Mouse (Mus musculus) c-Kit-positive CD71-positive TER-119-negative erythroid progenitor cells, embryonic 14.5 days (primary cell): ENCODE measurements around the gene Neurl3.

Experiments
- DNase-seq: peaks from one replicate; pipeline ENCODE4 v3.0.0-alpha.2; 2013; ENCODE audit warnings: low read depth

Gene Neurl3

DNA sequence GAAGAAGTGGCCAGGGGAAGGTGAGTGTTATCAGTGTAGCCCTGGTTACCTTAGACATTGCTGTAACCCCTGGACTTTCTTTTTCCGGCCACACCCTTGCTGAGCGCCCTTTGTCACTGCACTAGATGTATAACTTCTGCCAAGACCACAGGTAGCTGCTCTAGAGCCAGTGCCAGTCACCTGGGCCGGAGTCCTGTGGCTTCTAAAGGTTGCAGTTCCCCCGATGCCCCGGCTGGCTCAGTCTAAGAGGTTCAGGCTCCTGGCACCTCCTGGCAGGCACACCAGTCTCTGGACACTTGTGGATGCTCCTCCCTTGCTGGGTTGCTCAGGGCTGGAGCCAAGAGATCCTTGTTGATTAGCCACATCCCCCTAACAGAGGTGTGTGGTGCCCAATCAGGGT is at the start of gene Neurl3:
Neurl3 (minus strand) TSS at position 225 of the 400 bp plus-strand sequence.
- DNase-seq: no peak

DNA sequence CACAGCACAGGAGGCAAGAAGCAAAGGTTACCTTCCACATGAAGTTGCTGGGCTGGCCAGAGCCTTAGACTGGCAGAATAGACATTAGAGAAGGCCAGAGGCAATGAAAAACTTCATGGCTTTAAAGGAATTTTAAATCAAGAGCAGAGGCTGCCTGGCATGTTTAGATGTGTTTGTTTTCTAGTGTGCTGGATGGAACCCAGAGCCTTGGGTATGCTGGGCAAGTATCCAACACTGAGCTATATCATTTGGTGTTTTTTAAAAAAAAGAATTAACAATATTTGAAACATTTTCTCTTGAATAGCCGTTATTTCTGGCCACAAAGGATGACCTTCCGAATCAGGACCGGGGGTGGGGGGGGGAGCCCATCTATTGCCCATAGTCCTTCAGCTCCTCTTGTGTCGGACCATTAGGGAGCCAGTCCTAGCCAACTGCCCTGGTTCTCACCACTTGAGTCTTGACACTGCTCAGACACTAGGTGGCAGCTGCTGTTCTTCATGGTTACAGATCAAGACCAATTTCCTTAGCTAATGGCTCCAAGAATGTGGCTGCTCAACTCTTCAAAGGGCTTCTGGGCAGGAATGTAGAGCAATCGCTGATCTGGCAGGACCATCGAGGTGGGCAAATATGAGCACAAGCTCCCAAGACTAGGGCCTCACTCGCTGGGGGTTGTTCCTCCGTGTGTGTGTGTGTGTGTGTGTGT is 49.4 kb upstream of the Neurl3 start:
- DNase-seq: no peak

DNA sequence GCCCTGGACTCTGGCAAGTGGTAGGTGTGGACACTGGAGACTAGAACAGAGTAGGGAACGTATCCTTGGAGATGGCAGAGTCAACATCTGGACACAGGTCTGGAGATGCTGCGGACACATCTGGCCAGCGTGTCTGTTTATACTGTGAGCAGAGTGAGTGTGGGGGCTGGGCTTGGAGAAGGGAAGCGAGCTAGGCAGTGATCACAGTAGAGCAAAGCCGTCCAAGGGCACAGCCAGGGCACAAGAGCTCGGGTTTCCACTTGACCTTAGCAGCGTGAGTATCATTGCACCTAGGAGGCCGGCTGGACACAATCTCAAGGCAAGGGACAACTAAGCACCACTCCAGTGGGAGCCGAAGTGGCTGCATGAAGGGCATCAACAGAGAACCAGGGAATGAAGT is 48.6 kb upstream of the Neurl3 start:
- DNase-seq: no peak

DNA sequence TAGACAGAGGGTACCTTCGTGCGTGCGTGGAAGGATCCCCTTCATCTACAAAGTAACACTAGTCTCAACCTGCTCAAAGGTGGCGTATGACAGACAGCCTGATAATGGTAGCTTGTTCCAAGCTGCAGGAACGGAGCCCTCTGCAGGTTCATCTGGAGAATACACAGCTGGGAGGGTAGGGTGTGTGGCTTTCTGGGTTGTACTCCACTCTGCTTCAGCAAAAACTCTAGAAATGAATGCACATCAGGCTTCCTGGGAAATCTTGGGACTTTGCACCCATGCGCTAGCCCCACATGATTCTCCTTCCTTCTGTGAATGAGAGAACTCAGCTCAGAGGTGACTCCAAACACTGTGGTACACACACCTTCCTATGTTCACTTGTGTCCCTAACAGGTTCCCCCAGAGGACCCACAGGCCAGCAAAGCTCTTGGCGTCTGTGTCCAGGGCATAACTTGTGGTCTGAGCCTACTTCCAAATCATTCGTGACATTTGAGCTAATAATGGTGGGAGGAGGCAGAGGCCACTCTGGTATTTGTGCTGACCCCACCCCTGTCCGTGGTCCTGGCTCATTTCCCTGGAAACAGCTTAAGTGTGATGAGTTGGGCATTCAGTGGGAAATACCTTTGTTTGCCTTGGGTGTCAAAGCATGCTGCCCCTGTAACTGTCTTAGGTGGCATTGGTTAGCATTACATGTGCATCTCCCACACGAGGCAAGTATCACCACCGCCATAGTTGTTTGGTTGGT is 47.5 kb upstream of the Neurl3 start:
- no peak for DNase-seq

DNA sequence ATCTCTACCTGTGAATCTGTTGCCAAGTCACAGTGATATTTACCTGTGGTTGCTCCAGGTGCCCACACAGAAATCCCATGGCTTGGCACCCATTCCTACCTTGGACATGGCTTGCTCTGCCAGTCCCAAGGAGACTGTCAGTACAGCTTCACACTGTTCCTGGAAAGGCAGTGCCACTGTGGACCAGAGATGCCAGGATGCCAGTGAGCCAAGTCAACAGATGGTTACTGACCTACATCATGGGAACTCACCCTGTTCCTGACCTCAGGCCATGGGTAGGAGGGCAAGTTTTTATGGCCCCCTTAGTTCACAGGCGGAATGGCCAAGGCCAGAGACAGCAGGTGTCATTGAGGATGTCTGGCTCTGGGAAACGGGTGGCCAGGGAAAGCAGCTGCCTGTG is 46.7 kb upstream of the Neurl3 start:
- DNase-seq: no peak

DNA sequence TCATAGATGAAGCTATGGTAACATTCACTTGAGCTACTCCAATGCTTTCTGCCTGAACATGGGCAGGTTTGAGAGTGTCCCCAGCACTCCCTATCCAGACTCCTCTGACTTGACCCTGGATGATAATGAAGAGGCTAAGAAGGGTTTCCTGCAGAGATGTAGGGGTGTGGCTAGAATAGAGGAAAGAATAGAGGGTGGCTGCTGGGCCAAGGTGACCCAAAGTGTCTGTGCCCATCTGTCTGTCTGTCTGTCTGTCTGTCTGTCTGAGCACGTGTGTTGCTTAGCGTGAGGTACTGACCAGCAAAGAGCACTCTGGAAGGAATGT is 41.3 kb upstream of the Neurl3 start:
- DNase-seq: no peak

DNA sequence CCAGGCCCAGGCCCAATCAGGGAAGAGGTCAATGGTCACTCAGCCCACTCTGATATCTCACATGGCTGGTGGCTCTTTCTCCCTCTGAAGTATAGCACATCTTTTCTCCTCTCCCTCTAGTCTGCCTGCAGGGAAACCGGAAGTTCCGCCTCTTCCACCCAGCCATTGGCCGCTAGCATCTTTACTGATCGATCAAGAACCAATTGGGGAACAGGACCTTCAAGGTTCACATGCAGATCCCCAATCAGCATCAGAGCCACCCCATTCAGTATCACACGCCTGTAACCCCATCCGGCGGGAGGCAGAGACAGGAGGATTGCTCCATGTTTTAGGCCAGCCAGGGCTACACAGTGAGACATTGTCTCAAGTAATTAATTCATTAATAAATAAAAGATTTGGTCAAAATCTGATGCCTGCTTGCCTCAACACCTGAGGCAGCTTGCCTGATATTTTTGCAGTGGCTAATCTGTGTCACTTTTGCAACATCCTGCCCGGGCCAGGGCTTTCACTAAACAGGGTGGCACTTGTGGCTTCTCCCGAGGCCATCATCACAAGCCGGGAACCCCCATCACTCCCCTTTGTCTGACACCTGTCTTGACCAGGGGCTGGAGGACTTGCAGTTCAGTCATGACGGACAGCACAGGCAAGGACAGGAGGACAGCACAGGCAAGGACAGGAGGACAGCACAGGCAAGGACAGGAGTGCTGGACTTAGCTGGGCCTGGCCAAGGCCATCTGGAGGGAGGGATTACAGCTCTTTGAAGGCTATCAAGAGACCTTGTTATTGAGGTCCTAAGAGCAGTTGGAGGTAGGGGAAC is 40.7 kb upstream of the Neurl3 start:
- no peak for DNase-seq

DNA sequence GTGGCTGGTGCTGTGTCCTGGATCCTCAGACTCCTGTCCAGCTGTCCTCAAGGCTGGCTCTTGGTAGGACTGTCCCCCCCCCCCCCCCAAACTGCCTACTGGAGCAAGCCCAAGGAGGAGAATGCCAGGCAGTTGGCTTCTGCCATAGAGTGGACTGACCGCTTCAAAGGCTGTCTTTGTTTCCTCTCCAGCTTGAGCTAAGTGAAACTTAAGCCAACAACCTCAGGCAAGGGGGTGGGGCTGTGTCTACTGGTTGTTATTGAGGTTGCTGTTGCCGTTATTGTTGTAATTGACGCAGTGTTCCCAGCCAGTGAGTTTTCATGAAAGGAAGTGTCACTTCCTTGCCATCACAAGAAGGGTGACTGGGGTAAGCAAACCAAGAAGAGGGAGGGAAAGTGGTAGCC is 35.0 kb upstream of the Neurl3 start:
- no peak for DNase-seq

DNA sequence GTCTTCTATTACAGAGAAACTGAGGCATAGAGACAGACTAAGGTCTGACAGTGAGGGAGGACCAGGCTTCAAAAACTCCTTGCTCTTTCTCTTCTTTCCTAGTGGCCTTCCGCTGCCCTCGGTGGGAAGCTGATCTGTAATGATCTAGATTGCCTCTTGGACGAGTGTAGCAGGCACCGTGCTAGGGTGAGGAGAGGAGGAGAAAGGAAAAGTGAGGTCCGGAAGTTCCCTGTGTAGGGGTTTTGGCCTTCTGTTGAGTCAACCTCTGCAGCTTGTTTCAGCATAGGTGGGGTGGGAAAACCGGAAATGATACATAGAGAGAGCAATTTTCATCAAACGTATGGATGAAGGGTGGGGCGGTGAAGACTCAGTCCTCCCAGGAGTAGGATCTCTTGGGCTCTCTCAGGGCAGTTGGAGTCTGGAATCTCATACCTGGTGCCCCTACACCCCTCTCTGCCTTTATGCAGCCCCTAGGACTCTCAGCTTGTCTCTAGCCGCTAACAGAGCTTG is 34.5 kb upstream of the Neurl3 start:
- DNase-seq: no peak

DNA sequence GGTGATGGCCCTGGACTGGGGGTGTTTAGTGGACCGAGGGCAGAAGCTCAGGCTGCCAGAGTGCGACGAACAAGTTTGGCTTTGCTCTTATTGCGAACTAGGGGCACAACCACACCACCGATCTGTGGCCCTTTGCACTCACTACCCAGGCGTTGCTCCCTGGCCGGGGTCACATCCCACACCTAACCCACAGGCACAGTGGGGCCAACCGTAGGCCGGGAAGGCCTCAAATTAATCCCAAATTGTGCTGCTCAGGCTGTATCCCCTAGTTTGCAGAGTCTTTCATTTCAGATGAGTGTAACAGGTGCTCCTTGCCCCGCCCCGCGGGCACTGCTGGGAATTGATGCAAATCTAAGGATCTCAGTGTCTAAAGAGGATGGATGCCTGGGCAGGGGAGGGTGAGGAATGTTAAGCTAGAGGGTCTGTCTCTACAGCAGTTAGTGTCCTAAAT is 34.0 kb upstream of the Neurl3 start:
- no peak for DNase-seq

DNA sequence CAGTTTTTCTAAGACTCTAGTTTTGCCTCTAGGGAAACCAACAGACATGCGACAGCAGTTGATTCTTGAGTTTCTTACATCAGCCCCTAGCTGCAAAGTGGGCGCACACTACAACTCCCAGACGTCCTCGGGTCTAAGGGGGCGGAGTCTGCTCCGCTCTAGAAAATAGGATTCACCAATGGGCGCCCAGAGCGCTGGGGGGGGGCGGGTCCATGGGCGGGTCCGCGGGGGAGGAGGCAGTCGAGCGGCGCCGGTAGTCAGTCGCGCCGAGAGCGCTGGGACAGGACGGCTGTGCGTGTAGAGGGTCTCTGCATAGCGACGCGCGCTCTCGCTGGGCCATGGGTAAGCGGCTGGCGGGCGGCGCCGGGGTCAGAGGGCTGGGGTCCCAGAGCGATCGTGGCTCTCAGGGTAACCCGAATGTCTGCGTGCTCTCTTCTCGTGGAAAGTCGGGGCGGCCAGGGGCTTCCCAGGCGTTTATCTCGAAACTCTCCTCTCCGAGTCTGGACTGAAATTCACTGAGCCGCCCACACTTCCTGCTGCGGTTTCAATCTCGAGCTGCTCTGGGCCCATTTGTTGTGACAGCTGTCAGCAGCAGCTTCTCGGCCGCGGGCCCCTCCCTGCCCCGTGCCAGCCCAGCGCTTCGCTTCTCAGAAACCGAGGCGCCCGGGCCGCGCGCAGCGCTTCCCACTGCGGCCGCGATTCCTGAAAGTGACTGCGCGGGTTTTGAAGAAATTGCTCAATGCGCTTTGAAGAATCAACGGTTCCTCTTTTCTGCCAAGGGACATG is 33.2 kb upstream of the Neurl3 start, which contains the start of gene Arid5a:
Arid5a (plus strand) TSS at position 239 of the 786 bp plus-strand sequence.
- DNase-seq: peak; percentile 90

DNA sequence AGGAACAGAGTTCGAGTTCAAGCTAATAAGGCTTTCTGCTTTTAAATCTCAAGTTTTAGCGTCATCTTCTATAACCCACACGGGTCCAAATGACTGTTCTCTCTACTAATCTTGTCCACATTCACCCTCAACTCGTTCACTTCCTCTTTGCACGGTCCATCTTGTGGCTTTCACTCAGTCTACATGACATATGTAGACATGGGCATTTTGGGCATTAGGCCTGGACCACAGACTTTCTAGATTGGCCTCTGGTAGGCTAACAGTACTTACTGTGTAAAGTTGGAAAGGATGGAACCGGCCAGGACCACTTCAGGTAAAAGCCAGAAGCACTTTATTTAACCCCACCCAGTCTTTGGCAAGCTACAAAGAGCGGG is 32.6 kb upstream of the Neurl3 start:
- DNase-seq: no peak

DNA sequence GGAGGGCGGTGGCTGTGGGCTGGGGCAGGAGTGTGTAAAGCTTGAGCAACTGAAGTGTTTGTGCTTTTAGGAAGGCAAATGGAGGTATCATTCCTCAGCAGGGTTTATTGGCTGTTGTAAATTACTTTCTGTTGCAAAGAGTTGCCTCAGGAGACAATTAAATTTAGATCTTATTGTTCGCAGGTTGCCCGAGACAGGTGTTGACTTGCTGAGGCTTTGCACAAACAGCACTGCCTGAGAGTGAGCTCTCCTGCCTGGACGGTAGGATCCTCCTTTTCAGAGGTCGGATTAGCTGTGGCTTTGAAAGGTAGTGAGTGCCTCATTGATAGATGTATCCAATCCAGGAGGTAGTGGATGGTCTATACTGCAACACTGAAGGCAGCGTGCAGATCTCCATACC is 31.6 kb upstream of the Neurl3 start:
- DNase-seq: no peak

DNA sequence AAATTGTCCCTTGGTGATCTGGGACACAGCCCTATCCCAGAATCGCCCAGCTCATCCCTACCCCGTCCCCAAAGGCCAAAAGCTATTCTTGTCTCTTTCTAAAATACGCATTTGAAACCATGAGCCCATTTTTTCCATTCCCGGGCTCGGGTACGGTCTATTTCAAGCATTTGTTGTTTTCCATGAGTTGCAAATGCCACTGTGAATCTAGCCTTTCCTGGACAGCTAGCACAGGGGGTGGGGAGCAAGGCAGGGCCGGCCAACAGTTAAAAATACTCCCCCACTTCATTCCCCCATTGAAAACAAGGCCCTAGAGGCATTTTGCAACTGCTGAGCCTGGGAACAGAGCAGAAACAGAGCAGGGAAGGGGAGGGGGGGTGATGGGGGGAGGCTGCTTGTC is 30.3 kb upstream of the Neurl3 start:
- no peak for DNase-seq

DNA sequence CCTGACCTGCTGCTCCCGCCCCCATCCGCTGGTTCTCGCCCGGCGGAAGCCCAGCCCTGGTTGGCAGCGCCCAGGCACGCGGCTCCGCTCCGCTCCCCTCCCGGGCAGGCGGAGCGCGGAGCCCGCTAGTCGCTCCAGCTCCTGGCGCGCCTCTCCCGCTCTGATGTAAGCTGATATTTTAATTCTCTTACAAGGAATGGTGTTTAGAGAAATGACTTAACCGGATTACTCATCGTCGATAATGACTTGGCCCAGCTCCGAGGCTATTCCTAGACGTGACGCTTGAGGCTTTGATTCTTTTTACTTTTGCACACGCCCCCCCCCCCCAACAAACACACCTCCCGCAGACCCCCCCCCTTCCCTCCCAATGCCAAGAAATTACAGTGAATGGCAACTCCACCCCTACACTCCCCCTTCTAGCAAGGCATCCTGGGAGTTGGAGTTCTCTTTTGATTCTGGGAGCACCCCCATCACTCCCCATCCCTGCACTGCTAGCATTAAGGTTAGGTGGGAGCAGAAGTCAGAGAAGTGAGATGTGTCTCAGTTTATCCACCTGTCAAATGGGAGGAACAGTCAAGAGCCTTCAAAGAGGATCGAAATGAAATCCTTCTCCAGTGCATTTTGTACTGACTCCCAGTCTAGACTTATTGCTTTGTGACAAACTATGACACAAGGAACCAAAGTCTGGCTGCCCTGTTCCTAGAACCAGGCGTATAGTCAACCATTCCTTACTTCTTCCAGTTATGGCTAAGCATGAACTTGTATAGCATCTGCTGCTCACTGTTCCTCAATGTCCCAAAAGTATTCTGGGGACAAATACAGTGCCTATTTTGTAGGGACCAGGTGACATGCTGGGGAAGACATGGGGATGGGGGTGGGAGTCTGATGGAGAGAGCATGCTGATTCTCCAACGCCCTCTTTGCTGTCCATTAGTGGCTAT is 29.2 kb upstream of the Neurl3 start:
- DNase-seq: no peak

DNA sequence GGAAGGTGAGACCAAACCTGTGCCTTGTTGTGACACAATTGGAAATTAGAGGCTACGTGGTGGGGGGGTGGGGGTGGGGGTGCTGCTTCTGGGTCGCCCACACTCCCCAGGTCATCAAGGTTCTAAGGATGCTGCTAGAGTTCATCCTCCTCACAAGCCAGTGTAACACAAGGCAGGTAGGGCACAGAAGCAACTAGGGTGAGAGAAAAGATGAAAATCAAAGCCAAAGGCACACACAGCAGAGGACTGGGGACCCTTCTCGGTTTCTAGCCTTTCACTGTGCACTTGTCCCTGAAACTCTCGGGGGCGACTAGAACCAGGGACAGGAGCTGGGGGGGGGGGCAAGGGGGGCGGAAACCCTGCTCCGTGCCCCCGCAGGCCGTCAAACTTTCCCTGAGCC is 28.5 kb upstream of the Neurl3 start:
- no peak for DNase-seq

DNA sequence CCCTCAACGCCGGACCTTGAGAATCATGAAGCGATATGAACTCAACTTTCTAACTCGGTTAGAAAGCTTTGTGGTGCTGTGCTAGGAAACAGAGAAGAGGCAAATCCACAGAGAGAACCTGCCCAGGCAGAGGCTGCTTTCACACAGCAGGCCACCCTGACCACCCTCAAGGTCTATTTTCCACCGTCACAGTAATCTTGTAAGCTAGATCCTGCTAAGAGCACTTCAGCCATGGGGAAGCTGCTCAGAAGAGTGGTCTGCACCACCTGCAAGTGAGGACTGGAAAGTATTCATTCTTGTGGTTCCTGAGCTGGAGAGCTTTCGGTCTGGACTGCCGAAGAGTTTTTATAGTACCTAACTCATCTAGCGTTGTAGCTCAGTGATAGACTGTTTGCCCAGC is 27.8 kb upstream of the Neurl3 start:
- DNase-seq: no peak

DNA sequence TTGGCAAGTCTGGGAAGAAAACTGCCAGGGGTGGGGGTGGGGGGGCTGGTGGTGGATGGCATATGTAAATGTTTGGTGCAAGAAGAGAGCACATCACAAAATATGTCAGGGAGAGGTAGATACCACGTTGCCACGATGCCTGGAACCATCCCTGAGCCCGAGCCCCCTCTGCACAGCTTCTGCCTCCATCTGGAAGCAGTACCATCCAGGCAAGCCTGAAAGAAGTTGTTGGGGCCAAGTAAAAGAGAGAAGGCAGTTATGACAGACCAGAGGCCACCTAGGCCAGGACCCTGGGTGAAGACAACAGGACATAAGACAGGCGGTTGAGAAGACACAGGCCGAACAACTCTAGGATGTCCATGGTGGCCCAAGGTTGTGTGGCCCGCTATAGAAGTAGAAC is 26.0 kb upstream of the Neurl3 start:
- DNase-seq: no peak

DNA sequence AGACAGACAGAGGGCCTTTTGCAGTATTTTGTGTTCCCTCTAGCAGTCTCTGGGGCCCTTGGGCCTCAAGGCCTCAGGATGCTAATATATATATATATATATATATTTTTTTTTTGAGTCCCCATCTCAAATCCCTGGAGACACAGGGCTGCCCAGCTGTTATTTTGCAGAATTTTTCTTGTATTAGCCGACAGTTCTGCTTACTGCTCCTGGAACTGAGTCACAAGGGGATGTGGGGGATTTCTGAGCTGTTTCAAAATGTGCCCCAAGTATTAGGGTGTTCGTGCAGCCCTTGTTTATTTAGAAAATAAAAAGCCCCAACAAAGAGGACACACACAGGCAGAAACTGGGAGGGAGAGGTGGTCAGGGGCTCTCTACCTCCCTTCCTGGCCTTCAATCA is 25.2 kb upstream of the Neurl3 start:
- no peak for DNase-seq

DNA sequence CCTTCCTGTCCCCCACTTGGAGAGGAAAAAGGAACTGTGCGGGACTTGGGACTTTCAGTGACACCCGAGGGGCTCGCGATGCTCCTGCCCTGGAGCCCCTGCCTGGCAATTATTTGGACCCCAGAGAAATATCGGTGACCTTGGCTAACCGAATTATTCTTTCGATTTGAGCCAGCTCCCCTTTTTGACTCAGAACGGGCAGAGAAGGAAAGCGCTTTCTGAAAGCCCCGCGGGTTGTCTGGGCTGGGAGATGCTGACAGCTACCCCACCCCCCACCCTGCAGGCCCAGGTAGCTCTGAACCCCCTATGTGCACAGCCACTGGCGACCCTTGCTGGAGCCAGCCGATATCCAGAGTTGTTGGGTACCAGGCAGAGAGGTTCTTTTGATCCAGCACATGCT is 24.6 kb upstream of the Neurl3 start:
- DNase-seq: no peak

DNA sequence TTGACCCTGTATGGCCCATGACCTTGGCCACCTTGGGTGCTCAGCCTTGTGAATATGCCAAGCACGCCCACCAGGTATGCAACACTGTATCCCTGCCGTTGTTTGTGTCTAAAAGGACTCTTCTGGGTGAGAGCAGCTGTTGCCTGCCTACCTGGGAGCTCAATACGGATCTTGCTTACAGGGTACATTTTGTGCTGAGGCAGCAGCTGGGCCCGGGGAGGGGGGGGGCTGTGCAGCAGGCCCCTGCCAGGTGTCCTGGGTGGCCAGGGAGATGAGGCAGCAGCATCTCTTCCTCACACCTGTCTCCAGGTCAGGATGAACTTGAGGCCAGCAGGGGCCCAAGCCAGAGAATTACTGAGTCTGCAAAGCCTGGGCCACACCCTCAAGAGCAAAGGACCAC is 23.6 kb upstream of the Neurl3 start:
- DNase-seq: no peak
